Mouse (Mus musculus): ENCODE results near the gene Pfn3.

Pfn3 gene

DNA sequence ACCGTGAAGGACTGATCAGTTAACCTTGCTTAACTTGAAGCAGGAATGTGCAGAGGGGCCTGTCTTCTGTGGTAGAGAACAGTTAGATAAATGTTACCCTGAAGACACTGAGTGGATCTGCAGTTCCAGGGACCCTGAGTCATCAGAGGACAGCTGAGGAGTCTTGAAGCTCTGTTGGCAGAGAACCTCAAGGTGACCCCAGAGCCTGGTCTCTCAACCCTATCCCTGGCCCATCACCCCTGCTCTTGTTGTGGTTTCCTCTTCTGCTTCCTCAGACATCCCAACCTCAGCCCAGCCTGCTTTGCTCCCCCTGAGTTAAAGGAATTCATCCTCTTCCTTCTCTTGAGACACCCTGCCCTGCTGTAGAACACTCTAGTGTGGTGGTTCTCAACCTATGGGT lies 16.9 kb downstream of the Pfn3 start, which contains the start of gene Slc34a1:
Gene Slc34a1 (plus strand): TSS at position 100 of the 400 bp plus-strand sequence.
- no peak for DNase-seq (ENCODE audit: low spot score)

DNA sequence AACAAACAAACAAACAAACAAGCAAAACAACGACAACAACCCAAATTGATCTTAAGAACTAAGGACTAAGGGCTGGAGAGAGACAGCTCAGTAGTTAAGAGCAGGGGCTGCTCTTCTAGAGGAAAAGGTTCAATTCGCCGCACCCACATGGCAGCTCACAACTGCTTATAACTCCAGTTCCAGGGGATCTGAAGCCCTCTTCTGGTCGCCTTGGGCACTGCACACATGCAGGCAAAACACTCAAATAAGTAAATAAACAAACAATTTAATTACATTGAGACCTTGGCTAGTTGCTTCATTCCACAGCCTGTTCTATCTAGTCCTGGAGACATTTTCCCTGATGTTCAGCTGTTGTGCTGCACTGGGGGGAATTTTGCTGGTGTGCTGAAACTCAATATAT lies 22.1 kb downstream of the Pfn3 start:
- peak; percentile 33 for DNase-seq (ENCODE audit: low spot score)

DNA sequence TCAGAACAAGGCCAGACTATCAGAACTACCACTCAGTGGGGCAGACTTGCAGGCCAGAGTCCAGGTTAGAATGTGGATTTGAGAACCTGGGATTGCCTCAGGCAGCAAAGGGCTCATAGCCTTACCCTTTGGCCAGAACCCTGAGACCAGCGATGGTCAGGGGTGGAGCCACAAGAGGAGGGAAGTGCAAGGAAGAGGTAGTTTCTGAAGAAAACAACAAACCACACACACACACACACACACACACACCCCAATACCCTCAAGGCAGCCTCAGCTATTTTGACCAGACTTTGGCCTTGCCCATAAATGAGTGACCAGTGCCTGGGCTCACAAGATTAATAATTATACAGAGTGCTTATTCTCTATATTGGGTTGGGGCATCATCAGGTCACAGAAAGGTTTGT lies 23.4 kb downstream of the Pfn3 start:
- no peak for DNase-seq (ENCODE audit: low spot score)

DNA sequence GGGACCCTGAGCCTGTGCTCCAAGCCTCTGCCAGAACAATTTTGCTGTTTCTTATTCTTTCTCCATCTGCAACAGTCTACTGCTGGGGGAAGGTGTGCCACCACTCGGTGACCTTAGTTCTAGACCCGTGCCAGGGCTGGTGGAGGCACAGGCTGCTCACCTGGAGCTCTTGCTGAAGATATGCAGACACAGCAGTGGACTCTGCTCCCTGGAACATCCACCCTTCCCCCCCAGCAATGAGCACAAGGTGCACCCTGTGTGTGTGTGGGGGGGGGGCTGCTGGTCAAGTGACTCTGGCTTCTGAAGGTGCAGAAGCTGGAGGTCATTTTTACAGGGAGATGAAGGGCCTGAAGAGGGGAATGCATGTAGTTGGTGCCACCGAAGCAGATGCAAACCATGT lies 24.4 kb downstream of the Pfn3 start:
- no peak for DNase-seq (ENCODE audit: low spot score)

DNA sequence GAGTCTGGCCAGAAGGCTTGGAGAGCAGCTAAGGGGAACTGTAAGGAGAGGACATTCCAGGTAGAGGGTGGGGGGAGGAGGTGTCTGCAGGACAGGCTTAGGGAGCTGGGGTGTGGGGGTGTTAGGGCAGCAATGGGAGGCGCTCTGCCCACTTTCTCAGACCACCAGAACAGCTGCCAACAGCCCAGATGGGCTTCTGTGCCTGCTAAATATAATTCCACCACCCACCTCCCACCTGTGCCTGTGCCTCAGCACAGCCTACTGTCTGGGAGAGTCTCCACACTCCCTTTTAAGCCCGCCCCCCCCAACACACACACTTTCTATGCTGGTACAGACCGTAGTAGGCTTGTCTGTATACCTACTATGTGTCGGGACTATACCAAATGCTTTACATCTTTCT lies 33.2 kb downstream of the Pfn3 start:
- DNase-seq (ENCODE audit: low spot score): no peak

DNA sequence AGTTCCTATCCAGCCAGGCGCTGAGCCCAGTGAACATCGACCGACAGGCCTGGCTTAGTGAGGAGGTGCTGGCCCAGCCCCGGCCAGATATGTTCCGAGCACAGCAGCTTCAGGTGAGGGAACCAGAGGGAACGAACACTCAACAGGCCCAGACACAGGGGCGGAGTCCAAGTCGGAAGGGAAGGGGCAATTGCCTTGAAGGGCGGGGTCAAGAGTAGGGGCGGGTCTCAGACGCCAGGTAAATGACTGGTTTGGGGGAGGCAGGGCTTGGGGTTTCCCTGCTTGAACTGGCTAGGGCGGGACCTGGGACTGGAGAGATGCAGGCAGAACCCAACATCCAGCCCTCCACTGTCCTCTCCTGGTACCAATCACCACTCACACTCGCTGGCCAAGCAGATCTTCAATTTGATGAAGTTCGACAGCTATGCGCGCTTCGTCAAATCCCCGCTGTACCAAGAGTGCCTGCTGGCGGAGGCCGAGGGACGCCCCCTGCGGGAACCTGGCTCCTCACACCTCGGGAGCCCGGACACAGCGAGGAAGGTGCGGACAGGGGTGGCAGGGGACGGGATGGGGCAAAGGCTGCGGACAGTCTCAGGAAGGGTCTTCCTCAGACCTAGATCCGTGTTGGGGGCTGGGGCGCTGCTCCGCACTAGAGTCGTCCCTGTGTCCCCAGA lies 36.0 kb downstream of the Pfn3 start:
- no peak for DNase-seq (ENCODE audit: low spot score)

DNA sequence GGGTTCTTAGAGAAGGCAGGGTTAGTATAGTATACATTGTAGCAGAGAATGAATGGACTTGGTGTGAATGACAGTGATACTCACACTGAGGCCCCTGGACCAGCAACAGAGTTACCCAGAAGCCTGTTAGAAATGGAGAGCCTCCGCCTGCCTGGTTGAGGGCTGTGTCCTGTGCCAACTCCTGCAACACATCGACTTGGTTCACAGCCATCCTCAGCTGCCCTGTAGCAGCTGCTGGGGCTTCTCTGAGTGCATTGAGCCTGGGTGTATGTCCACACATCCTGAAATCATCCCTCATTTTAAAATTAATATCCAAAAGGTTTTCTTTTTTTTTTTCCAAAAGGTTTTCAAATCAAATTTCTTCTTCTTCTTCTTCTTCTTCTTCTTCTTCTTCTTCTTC lies 39.2 kb downstream of the Pfn3 start:
- DNase-seq (ENCODE audit: low spot score): no peak

DNA sequence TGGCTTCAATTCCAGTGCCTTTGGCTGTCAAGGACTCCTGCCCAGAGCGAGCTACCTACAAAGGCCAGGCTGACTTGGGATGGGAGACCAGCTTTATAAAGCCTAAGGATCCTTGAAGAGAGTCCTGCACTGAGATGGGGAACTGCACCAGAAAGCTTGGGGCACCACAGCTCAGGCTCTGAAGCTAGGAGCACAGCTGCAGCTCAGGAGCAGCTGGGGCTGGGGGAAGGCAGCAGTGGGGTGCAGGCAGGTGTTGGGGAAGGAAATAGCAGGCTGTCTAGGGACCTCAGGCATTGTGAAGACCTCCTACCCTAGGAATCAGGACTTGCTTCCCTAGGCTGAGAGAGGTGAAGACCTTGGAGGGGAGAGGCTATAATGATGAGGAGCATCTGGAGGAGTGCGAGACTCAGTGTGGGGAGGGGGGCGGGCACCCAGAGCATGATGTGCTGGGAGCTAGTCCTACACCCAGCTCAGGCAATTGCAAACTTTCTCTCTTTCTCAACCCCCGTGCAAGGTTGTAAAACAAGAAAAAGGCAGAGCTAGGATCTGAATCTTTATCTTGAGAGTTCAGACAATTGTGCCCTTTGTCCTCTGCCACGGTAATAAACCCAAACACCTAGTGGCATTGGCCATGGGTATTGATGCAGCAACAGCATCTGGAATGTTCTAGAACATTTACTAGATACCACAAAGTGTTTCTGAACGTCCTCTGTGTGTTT lies 40.7 kb downstream of the Pfn3 start:
- no peak for DNase-seq (ENCODE audit: low spot score)

DNA sequence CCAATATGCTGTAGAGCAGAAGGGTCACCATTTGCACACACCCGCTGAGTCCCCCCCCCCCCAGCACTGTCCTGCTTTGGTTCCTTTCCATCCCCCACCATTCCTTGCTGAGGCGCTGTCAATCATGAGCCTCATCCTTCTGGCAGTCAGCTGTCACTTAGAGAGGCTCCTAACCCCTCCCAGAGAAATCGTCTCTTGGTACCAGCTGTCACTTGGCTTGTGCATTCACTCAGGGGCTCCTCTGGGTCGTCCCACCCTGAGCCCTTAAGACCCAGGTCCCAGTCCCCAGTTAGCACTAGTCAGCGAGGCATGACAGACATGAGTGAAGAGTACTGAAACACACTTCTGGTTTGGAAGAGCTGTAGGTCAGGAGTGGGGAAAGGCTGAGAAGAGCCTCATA lies 43.3 kb downstream of the Pfn3 start:
- no peak for DNase-seq (ENCODE audit: low spot score)

DNA sequence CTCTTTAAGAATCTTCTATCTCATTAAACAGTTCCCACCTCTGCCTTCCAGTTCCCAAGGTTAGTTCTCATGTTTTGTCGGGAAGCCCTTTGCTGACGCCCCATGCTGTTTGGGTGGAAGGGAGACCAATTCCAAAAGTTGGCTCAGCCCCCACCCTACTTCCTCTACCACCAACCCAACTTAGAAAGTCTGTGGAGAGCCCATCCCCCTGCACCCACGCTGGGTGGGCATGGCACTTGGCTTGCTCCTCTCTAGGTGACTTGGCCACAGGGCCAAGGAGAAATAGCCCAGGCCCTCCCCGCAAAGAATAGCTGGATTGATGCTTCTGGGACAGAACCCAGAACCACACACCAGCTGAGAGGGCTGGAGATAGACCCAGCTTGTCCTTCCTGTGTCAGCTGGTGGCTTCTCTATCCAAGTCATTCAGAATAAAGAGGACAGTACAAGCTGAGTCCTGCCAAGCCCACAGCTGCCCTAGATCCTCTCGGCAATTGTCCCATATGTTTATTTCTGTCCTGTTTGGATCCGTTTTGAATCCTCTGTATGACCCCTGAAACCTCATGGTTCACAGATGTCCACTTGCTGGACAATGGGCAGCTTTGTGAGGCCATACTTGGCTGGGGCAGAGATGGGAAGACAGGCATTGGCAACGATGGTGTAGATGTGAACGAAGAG lies 43.9 kb downstream of the Pfn3 start:
- DNase-seq (ENCODE audit: low spot score): no peak

DNA sequence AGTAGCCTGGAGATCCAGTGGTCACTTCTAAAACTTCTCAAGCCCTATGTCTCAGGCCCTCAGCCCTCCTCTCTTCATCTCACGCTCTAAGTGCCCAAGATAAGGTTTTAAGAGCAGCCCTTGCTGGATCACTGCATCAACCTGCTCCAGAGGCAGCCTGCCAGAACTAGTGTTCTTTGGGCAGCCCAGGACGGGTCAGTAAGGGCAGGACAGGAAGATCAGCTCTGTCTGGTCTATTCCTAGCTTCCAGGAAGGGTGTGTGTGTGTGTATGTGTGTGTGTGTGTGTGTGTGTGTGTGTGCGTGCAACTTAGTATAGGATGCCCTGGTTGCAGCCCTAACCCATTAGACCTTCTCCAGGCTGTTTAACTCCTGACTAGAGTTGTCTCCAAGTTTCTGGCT lies 44.8 kb downstream of the Pfn3 start:
- no peak for DNase-seq (ENCODE audit: low spot score)

DNA sequence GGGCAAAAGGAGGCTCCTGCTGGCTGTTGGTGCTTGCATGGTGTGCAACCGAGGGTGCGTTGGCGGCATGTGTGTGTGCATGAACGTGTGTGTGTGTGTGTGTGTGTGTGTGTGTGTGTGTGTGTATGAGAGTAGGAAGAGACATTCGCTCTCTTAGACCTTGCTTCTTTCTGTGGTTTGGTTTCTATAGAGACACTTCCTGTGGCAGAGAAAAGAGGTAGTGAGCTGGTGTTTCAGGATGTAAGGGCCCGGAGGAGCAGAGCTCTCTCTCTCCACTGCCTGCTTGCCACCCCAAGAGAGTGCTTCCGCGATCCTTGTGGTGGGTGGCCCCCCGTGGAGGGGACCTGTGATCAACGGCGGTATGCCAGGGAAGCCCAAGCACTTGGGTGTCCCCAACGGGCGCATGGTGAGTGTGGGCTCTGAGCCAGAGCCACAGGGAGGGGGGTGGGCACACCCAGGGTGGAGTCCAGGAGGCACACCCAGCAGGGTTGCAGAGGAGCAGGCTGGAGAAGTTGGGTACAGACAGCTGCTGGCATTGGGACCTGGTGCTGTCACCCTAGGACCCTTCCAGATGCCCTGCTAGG lies 45.4 kb downstream of the Pfn3 start, which contains the start of gene Rgs14:
Gene Rgs14 (plus strand): TSS at position 202 of the 584 bp plus-strand sequence.
- DNase-seq (ENCODE audit: low spot score): peak; percentile 56

DNA sequence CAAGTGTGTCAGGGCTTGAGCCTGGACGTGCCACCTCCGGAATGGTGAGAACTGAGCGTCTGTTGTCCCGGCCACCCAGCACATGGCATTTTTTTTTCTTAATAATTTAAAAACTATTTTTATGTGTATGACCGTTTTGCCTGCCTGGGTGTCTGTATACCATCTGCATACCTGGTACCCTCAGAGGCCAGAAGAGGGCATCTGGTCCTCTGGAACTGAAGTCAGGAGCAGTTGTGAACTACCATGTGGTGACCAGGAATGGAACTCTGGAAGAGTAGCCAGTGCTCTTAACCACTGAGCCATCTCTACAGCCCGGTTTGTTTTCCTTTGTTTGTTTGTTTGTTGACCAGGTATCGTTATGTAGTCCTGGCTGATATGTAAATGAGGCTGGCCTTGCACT lies 46.6 kb downstream of the Pfn3 start:
- DNase-seq (ENCODE audit: low spot score): no peak

All from spleen, adult 12 weeks (tissue).